Mouse (Mus musculus): ENCODE measurements around the gene Ppp1r8. TPM values are rescaled to one million over a fixed set of nuclear protein-coding genes. Genes with fewer than 3 reads are reported as not detected.

The Ppp1r8 gene
- 62.7 and 66.2 TPM in 2 replicates for polyA plus RNA-seq (2015; fragmentation: Nextera tagmentation; extraction: Ambion mirVana)

DNA sequence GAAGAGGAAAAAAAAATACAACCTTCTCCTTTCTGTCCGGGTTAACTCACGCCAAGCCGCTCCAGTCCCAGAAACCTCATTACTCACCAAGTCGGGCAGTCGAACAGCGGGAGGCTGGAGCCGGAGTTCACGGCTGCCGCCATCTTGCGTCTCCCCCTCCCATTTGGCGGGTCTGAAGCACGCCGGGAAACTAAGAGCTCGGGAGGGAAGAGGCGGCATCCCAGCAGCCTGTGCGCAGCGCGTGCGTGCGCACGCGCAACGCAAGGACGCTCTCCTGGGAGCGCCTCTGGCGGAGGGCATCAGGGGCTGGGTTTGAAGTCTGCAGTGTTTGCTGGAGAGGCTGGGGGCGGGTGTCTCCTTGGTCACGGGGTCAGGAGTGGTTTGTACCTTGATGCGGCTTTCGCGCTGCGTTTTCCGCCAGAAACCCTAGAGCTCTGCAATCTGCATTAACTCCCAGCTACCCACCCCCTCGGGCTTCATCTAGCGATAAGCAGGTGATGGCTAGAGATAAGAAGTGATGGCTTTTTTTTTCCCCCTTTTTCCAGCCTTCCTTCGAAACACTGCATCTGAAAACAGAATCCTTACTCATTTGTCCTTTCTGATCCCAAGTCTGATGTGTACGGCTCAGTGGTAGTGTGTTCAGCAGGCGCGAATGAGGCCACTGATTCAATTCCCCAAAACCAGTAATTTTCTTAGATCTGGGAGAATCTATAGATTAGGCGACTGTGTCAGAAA, at the start of gene Ppp1r8:
TSS of gene Ppp1r8 (minus strand) at position 200 of the 735 bp plus-strand sequence.
- peak within 1 kb of the TSS; percentile 80 for H3K9ac ChIP-seq (replicated peaks; ENCODE audit: low read depth, low read length)
- H3K36me3 ChIP-seq (ENCODE audit: control insufficient read depth, insufficient read depth): peaks cover 10% of the 10 kb centered on the region
- H3K4me3 ChIP-seq (replicated peaks; ENCODE audit: low read length): peak within 1 kb of the TSS; percentile 87
- ATAC-seq: peak; percentile 100
- H3K4me1 ChIP-seq (replicated peaks; ENCODE audit: control insufficient read depth, insufficient read depth, low read length): peaks cover 12% of the 10 kb centered on the region
- H3K27me3 ChIP-seq (replicated peaks; ENCODE audit: control insufficient read depth, insufficient read depth, low read length): no peaks in the 10 kb centered on the region
- WGBS: 1% methylated on average over 40 of the region's 40 CpGs
- H3K9me3 ChIP-seq (ENCODE audit: control insufficient read depth, low read length): no peaks in the 10 kb centered on the region
- peak within 1 kb of the TSS; percentile 78 for H3K27ac ChIP-seq (ENCODE audit: low read length)
- H3K4me2 ChIP-seq (ENCODE audit: low read length): peak within 1 kb of the TSS; percentile 78

DNA sequence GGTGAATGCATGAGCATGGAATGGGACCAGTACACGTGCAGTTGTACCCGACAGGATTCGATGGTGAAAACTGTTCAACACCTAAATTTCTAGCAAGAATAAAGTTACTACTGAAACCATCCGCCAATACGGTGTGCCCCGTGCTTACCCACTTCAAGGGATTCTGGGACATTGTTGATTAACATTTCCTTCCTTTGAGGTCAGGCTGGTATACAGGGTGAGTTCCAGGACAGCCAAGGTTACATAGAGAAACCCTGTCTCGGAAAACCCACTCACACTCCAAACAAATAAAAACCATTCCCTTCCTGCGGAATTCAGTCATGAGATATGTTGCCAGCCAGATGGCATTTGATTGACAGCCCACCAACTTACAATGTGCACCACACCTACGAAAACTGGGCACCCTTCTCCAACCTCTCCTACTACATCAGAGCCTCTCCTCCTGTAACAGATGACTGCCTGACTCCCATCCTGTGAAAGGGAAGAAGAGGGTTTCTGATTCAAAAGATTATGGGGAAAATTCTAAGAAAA, 41.9 kb upstream of the Ppp1r8 start:
- H3K27me3 ChIP-seq (replicated peaks; ENCODE audit: control insufficient read depth, insufficient read depth, low read length): no peaks in the 10 kb centered on the region
- H3K4me1 ChIP-seq (replicated peaks; ENCODE audit: control insufficient read depth, insufficient read depth, low read length): peaks cover 24% of the 10 kb centered on the region
- H3K9me3 ChIP-seq (ENCODE audit: control insufficient read depth, low read length): no peaks in the 10 kb centered on the region
- ATAC-seq: 0 out of 2 replicates have a peak, but pooled peaks have one; percentile 2
- H3K9ac ChIP-seq (replicated peaks; ENCODE audit: low read depth, low read length): peak overlapping the region; percentile 96
- H3K36me3 ChIP-seq (ENCODE audit: control insufficient read depth, insufficient read depth): no peaks in the 10 kb centered on the region
- peak overlapping the region; percentile 95 for H3K4me2 ChIP-seq (ENCODE audit: low read length)
- WGBS: 7% methylated on average over 9 of the region's 9 CpGs
- peak overlapping the region; percentile 33; the same call in 1 of the 2 replicates for H3K27ac ChIP-seq (ENCODE audit: low read length)
- peak overlapping the region; percentile 83 for H3K4me3 ChIP-seq (replicated peaks; ENCODE audit: low read length)

DNA sequence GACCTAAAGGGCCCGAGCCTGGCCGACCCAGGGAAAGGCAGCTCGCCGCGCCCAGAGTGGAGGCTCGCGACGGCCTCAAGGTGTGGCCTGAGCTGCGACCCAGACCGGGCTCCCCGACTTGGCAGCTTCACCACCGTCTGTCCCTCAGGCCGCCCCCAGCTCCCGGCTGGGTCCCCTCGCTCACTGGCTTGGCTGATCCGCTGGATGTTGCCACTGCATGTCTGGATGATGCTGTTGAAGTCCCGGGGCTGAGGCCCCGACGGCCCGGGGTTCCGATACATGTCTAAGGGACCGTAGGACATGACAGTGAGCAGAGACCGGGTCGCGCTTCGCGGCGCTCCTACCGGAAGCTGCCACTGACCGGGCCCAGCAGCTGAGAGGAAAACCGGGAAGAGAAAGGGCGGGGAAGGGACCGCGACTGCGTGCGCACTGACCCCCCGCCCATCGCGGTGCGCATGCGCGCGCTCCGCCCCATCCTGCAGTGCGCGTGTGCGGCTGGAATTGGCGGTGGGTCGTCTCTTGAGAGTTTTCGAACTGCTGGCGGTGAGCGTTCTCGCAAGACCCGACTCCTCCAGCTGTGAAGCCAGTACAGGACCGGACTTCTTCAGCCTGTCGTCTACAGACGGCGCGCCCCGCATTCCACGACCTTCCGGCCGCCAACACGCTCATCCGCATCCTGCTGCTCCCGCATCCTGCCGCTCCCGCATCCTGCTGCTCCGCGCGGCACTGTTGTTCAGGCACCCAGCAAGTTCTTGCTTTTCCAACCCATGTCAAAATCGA, 41.3 kb upstream of the Ppp1r8 start, which contains the start of gene Stx12:
TSS of gene Stx12 (minus strand) at position 446 of the 780 bp plus-strand sequence.
- Histone ChIP-seq H3K4me2 (ENCODE audit: low read length) (peak within 1 kb of the TSS; percentile 95), H3K27ac (ENCODE audit: low read length) (peak within 1 kb of the TSS; percentile 63), H3K4me3 (replicated peaks; ENCODE audit: low read length) (peak within 1 kb of the TSS; percentile 83), H3K9ac (replicated peaks; ENCODE audit: low read depth, low read length) (peak within 1 kb of the TSS; percentile 96), H3K36me3 (ENCODE audit: control insufficient read depth, insufficient read depth) (no peaks in the 10 kb centered on the region), H3K9me3 (ENCODE audit: control insufficient read depth, low read length) (no peaks in the 10 kb centered on the region), H3K4me1 (replicated peaks; ENCODE audit: control insufficient read depth, insufficient read depth, low read length) (peaks cover 24% of the 10 kb centered on the region), H3K27me3 (replicated peaks; ENCODE audit: control insufficient read depth, insufficient read depth, low read length) (no peaks in the 10 kb centered on the region)
- peak; percentile 96 for ATAC-seq
- under 1% methylated on average over 72 of the region's 72 CpGs for WGBS

DNA sequence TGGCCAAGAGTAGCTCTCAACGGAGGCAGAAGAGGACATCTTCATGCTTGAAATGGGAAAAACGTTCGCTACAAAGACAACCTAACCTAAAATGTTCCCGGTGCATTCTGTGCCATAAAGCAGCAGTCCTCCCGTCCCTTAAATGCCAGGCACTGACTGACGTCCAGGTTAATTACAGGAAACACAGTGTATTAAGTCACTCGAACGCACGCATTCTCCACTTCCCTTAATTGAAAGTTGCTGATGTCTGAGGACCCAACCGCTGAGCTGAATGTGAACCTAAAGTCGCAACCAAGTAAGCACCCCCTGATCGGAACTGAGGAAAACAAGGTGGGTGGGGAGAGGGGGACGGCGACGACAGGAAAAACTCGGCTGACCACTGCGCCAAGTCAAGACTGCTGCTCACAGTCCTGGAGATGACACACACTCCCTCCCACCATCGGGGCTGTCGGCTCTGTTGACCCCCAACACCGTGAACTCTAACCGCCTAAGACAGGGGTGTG, 40.6 kb upstream of the Ppp1r8 start:
- peak overlapping the region; percentile 83 for H3K4me3 ChIP-seq (replicated peaks; ENCODE audit: low read length)
- H3K4me2 ChIP-seq (ENCODE audit: low read length): peak overlapping the region; percentile 95
- H3K27me3 ChIP-seq (replicated peaks; ENCODE audit: control insufficient read depth, insufficient read depth, low read length): no peaks in the 10 kb centered on the region
- no peaks in the 10 kb centered on the region for H3K9me3 ChIP-seq (ENCODE audit: control insufficient read depth, low read length)
- H3K9ac ChIP-seq (replicated peaks; ENCODE audit: low read depth, low read length): peak overlapping the region; percentile 96
- peaks cover 24% of the 10 kb centered on the region for H3K4me1 ChIP-seq (replicated peaks; ENCODE audit: control insufficient read depth, insufficient read depth, low read length)
- H3K36me3 ChIP-seq (ENCODE audit: control insufficient read depth, insufficient read depth): no peaks in the 10 kb centered on the region
- H3K27ac ChIP-seq (ENCODE audit: low read length): no peak overlapping the region; the same call in 1 of the 2 replicates
- 2% methylated on average over 21 of the region's 21 CpGs for WGBS
- peak; percentile 7; the same call in 1 of the 2 replicates for ATAC-seq

DNA sequence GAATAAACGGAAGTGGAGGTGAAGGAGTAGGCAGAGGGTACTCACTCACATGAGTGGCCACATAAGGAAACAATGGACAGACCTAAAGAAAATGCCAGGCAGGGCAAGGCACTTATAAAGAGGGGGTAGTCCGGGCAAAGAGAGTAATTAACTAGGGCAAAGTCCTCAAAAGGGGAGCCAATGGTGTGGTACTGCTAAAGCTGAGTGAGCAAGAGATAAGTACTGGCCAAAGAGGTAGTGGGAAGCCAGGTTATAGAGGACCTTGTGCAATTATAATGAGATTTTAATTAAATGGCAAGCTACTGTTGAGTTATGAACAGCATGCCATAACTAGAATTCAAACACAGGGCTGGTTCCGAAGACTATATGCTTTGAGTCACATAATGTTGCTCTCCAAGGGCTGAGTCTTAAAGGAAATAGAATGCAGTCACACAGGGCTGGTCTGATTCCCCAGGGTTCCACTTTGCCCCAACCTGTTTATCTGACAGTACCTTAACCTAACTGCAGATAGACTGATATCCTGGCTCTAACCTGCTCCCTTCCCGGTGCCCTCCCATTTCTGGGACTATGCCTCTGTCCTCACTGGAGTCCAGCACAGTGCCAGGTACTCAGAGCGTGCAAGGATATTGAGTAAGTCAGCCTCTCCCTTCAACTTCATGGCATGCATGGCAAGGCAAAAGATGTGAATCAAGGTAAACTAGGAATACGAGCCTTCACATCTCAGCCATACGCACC, 31.6 kb upstream of the Ppp1r8 start:
- no peak for ATAC-seq

DNA sequence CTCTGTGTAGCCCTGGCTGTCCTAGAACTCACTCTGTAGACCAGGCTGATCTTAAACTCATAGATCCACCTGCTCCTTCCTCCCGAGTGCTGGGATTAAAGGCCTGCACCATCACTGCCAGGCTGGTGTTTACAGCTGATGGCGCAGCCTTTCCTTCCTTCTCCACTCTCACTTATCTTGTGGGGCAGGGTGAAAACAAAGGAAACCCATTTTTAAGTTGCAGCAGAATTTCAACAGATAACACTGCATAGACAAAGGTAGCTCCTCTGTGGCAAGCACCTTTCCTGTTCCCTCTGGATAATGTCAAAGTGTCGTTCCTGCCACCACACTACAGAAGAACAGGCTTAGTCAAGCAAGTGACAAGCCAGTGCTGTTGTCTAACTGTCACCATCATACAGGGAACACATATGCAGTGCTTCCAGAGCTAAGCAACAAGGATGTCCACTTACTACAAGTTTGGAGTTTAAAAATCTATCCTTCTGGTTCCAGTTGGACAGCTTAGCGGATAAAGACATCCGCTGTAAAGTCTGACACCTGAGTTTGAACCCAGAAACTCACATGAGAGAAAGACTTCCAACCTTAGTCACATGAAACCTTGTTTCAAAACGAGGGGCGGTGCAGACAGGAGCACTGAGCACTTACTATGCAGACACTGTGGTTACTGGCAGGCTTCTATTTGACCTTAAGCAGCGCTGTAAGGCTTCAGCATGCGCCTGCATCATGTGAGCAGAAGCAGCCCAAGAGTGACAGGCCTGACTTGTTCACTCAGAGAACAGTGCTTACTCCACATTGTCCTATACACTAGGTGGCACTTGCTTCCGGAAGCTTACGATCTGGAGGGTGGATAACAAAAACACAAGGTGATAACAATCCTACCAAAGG, 30.8 kb upstream of the Ppp1r8 start:
- ATAC-seq: no peak
- no peaks in the 10 kb centered on the region for H3K4me1 ChIP-seq (replicated peaks; ENCODE audit: control insufficient read depth, insufficient read depth, low read length)
- H3K9me3 ChIP-seq (ENCODE audit: control insufficient read depth, low read length): no peaks in the 10 kb centered on the region
- H3K9ac ChIP-seq (replicated peaks; ENCODE audit: low read depth, low read length): no peak overlapping the region
- peaks cover 6% of the 10 kb centered on the region; the same call in 1 of the 2 replicates for H3K36me3 ChIP-seq (ENCODE audit: control insufficient read depth, insufficient read depth)
- H3K4me3 ChIP-seq (replicated peaks; ENCODE audit: low read length): no peak overlapping the region
- H3K27me3 ChIP-seq (replicated peaks; ENCODE audit: control insufficient read depth, insufficient read depth, low read length): no peaks in the 10 kb centered on the region
- no peak overlapping the region for H3K4me2 ChIP-seq (ENCODE audit: low read length)
- no peak overlapping the region for H3K27ac ChIP-seq (ENCODE audit: low read length)
- WGBS: 90% methylated on average over 11 of the region's 11 CpGs

More for the DNA sequence above, 31.6 kb upstream of the Ppp1r8 start:
- H3K9me3 ChIP-seq (ENCODE audit: control insufficient read depth, low read length): no peaks in the 10 kb centered on the region
- H3K36me3 ChIP-seq (ENCODE audit: control insufficient read depth, insufficient read depth): peaks cover 4% of the 10 kb centered on the region; the same call in 1 of the 2 replicates
- no peak overlapping the region for H3K9ac ChIP-seq (replicated peaks; ENCODE audit: low read depth, low read length)
- H3K27ac ChIP-seq (ENCODE audit: low read length): no peak overlapping the region
- 93% methylated on average over 7 of the region's 7 CpGs for WGBS
- no peaks in the 10 kb centered on the region for H3K27me3 ChIP-seq (replicated peaks; ENCODE audit: control insufficient read depth, insufficient read depth, low read length)
- H3K4me2 ChIP-seq (ENCODE audit: low read length): no peak overlapping the region
- no peaks in the 10 kb centered on the region for H3K4me1 ChIP-seq (replicated peaks; ENCODE audit: control insufficient read depth, insufficient read depth, low read length)
- no peak overlapping the region for H3K4me3 ChIP-seq (replicated peaks; ENCODE audit: low read length)

DNA sequence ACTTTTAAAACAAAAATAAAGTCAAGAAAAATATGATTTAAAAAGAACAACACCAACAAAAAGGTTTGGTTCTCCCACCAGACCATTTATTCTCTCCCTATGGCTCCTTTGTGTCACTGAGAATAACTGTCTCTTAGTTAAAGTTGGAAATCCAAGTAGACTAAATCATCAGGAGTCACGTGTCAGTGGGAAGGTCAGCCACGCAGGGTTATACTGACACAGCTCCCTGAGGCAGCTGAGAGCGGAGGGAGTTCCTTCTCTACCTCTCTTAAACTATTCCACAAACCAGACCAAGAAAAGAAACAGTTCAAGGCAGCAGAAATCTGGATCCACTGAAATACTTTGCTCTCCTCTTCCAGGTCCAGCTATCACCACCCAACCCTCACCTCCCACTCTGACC, 28.1 kb upstream of the Ppp1r8 start:
- Histone ChIP-seq H3K27me3 (replicated peaks; ENCODE audit: control insufficient read depth, insufficient read depth, low read length) (no peaks in the 10 kb centered on the region), H3K9ac (replicated peaks; ENCODE audit: low read depth, low read length) (no peak overlapping the region), H3K4me2 (ENCODE audit: low read length) (no peak overlapping the region), H3K27ac (ENCODE audit: low read length) (no peak overlapping the region), H3K4me3 (replicated peaks; ENCODE audit: low read length) (no peak overlapping the region), H3K36me3 (ENCODE audit: control insufficient read depth, insufficient read depth) (peaks cover 20% of the 10 kb centered on the region), H3K4me1 (replicated peaks; ENCODE audit: control insufficient read depth, insufficient read depth, low read length) (no peaks in the 10 kb centered on the region), H3K9me3 (ENCODE audit: control insufficient read depth, low read length) (no peaks in the 10 kb centered on the region)
- ATAC-seq: no peak
- whole genome bisulfite sequencing: 92% methylated on average over 3 of the region's 3 CpGs

DNA sequence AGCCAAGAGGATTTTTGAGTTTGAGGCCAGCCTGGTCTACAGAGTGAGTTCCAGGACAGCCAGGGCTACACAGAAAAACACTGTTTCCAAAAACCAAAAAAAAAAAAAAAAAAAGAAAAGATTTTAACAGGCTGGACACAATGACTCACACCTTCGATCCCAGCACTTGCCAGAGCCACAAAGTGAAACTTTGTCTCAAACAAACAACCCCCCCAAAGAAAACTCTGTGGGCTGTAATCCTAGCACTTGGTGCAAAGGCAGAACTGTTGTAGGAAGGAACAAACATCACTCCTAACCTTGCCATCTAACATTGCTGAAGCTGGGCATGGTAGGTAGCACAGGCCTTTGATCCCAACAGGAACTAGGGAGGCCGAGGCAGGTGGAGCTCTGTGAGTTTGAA, 21.9 kb upstream of the Ppp1r8 start:
- no peak overlapping the region for H3K4me2 ChIP-seq (ENCODE audit: low read length)
- H3K27ac ChIP-seq (ENCODE audit: low read length): no peak overlapping the region
- H3K27me3 ChIP-seq (replicated peaks; ENCODE audit: control insufficient read depth, insufficient read depth, low read length): no peaks in the 10 kb centered on the region
- no peak overlapping the region for H3K4me3 ChIP-seq (replicated peaks; ENCODE audit: low read length)
- no peaks in the 10 kb centered on the region for H3K4me1 ChIP-seq (replicated peaks; ENCODE audit: control insufficient read depth, insufficient read depth, low read length)
- ATAC-seq: no peak
- no peak overlapping the region for H3K9ac ChIP-seq (replicated peaks; ENCODE audit: low read depth, low read length)
- H3K36me3 ChIP-seq (ENCODE audit: control insufficient read depth, insufficient read depth): peaks cover 27% of the 10 kb centered on the region
- 95% methylated on average over 2 of the region's 2 CpGs for WGBS
- no peaks in the 10 kb centered on the region for H3K9me3 ChIP-seq (ENCODE audit: control insufficient read depth, low read length)

Data from forebrain, embryonic 16.5 days (tissue).